Mouse (Mus musculus): ENCODE data around the gene Lrtm2. TPM values are rescaled to one million over a fixed set of nuclear protein-coding genes. Genes with fewer than 3 reads are reported as not detected.

Lrtm2 gene
- polyA plus RNA-seq, 1 experiment from 2014 or later: not detected

GRCm38 (mm10) chr6:119333202-119333601, 2.6 kb upstream of the Lrtm2 start:
- Histone ChIP-seq H3K36me3 (no peaks in the 10 kb centered on the region), H3K4me2 (no peak overlapping the region), H3K9me3 (no peaks in the 10 kb centered on the region), H3K4me1 (replicated peaks) (peaks cover 13% of the 10 kb centered on the region), H3K9ac (replicated peaks) (no peak overlapping the region), H3K27me3 (peaks cover 61% of the 10 kb centered on the region), H3K4me3 (replicated peaks) (no peak overlapping the region), H3K27ac (no peak overlapping the region)
- 2% methylated on average over 3 of the region's 3 CpGs for WGBS
- no peak for ATAC-seq (ENCODE audit: insufficient number of reproducible peaks, insufficient read depth, low FRiP score, low TSS enrichment, low read depth)

- Histone ChIP-seq H3K4me2 (no peak overlapping the region), H3K27me3 (peaks cover 72% of the 10 kb centered on the region), H3K9me3 (no peaks in the 10 kb centered on the region), H3K9ac (replicated peaks) (no peak overlapping the region), H3K27ac (no peak overlapping the region), H3K4me1 (replicated peaks) (peaks cover 13% of the 10 kb centered on the region), H3K4me3 (replicated peaks) (no peak overlapping the region), H3K36me3 (no peaks in the 10 kb centered on the region)
- WGBS: 0% methylated on average over 1 of the region's 1 CpGs
- ATAC-seq (ENCODE audit: insufficient number of reproducible peaks, insufficient read depth, low FRiP score, low TSS enrichment, low read depth): peak; percentile 48; the same call in 1 of the 2 replicates
Observed at GRCm38 (mm10) chr6:119332111-119332510, 1.5 kb upstream of the Lrtm2 start.

- no peak for ATAC-seq (ENCODE audit: insufficient number of reproducible peaks, insufficient read depth, low FRiP score, low TSS enrichment, low read depth)
- peaks cover 13% of the 10 kb centered on the region for H3K4me1 ChIP-seq (replicated peaks)
- no peak overlapping the region for H3K27ac ChIP-seq
- no peaks in the 10 kb centered on the region for H3K9me3 ChIP-seq
- 17% methylated on average over 6 of the region's 6 CpGs for WGBS
- H3K4me3 ChIP-seq (replicated peaks): peak overlapping the region; percentile 35
- H3K4me2 ChIP-seq: peak overlapping the region; percentile 56
- H3K27me3 ChIP-seq: peaks cover 90% of the 10 kb centered on the region
- H3K9ac ChIP-seq (replicated peaks): no peak overlapping the region
- no peaks in the 10 kb centered on the region for H3K36me3 ChIP-seq
Observed at GRCm38 (mm10) chr6:119329936-119330335, 630 bp downstream of the Lrtm2 start.

GRCm38 (mm10) chr6:119329215-119329714, 1.3 kb downstream of the Lrtm2 start:
- no peak overlapping the region for H3K27ac ChIP-seq
- no peak overlapping the region for H3K4me2 ChIP-seq
- peaks cover 13% of the 10 kb centered on the region for H3K4me1 ChIP-seq (replicated peaks)
- no peak overlapping the region for H3K9ac ChIP-seq (replicated peaks)
- H3K27me3 ChIP-seq: peaks cover 91% of the 10 kb centered on the region
- no peaks in the 10 kb centered on the region for H3K36me3 ChIP-seq
- WGBS: 6% methylated on average over 8 of the region's 8 CpGs
- ATAC-seq (ENCODE audit: insufficient number of reproducible peaks, insufficient read depth, low FRiP score, low TSS enrichment, low read depth): no peak
- no peak overlapping the region for H3K4me3 ChIP-seq (replicated peaks)
- no peaks in the 10 kb centered on the region for H3K9me3 ChIP-seq

- H3K27me3 ChIP-seq: peaks cover 90% of the 10 kb centered on the region
- H3K36me3 ChIP-seq: no peaks in the 10 kb centered on the region
- no peak overlapping the region for H3K9ac ChIP-seq (replicated peaks)
- WGBS: 7% methylated on average over 11 of the region's 11 CpGs
- ATAC-seq (ENCODE audit: insufficient number of reproducible peaks, insufficient read depth, low FRiP score, low TSS enrichment, low read depth): no peak
- no peaks in the 10 kb centered on the region for H3K9me3 ChIP-seq
- H3K27ac ChIP-seq: no peak overlapping the region
- H3K4me3 ChIP-seq (replicated peaks): no peak overlapping the region
- H3K4me2 ChIP-seq: no peak overlapping the region
- peaks cover 13% of the 10 kb centered on the region for H3K4me1 ChIP-seq (replicated peaks)
Observed at GRCm38 (mm10) chr6:119328521-119329115, 1.9 kb downstream of the Lrtm2 start.

GRCm38 (mm10) chr6:119326541-119326940, 4.0 kb downstream of the Lrtm2 start:
- H3K4me2 ChIP-seq: no peak overlapping the region
- no peak overlapping the region for H3K27ac ChIP-seq
- H3K9ac ChIP-seq (replicated peaks): no peak overlapping the region
- H3K4me1 ChIP-seq (replicated peaks): peaks cover 13% of the 10 kb centered on the region
- no peak overlapping the region for H3K4me3 ChIP-seq (replicated peaks)
- WGBS: 13% methylated on average over 7 of the region's 7 CpGs
- H3K9me3 ChIP-seq: no peaks in the 10 kb centered on the region
- no peak for ATAC-seq (ENCODE audit: insufficient number of reproducible peaks, insufficient read depth, low FRiP score, low TSS enrichment, low read depth)
- H3K27me3 ChIP-seq: peaks cover 92% of the 10 kb centered on the region
- no peaks in the 10 kb centered on the region for H3K36me3 ChIP-seq

GRCm38 (mm10) chr6:119325978-119326377, 4.6 kb downstream of the Lrtm2 start:
- Histone ChIP-seq H3K4me1 (replicated peaks) (peaks cover 13% of the 10 kb centered on the region), H3K27ac (no peak overlapping the region), H3K27me3 (peaks cover 86% of the 10 kb centered on the region), H3K36me3 (no peaks in the 10 kb centered on the region), H3K9ac (replicated peaks) (no peak overlapping the region), H3K4me3 (replicated peaks) (no peak overlapping the region), H3K4me2 (no peak overlapping the region), H3K9me3 (no peaks in the 10 kb centered on the region)
- WGBS: 75% methylated on average over 6 of the region's 6 CpGs
- no peak for ATAC-seq (ENCODE audit: insufficient number of reproducible peaks, insufficient read depth, low FRiP score, low TSS enrichment, low read depth)

GRCm38 (mm10) chr6:119324776-119325175, 5.8 kb downstream of the Lrtm2 start:
- H3K9ac ChIP-seq (replicated peaks): no peak overlapping the region
- no peak overlapping the region for H3K4me2 ChIP-seq
- H3K4me1 ChIP-seq (replicated peaks): peaks cover 9% of the 10 kb centered on the region
- H3K27me3 ChIP-seq: peaks cover 74% of the 10 kb centered on the region
- no peaks in the 10 kb centered on the region for H3K9me3 ChIP-seq
- 57% methylated on average over 10 of the region's 10 CpGs for WGBS
- no peaks in the 10 kb centered on the region for H3K36me3 ChIP-seq
- no peak overlapping the region for H3K27ac ChIP-seq
- H3K4me3 ChIP-seq (replicated peaks): no peak overlapping the region
- no peak for ATAC-seq (ENCODE audit: insufficient number of reproducible peaks, insufficient read depth, low FRiP score, low TSS enrichment, low read depth)

GRCm38 (mm10) chr6:119321752-119322151, 8.8 kb downstream of the Lrtm2 start:
- Histone ChIP-seq H3K27ac (no peak overlapping the region), H3K9me3 (0 out of 2 replicates have a peak, but pooled peaks cover 3% of the 10 kb centered on the region), H3K4me1 (replicated peaks) (0 out of 2 replicates have a peak, but pooled peaks cover 3% of the 10 kb centered on the region), H3K4me2 (no peak overlapping the region), H3K9ac (replicated peaks) (no peak overlapping the region), H3K27me3 (peaks cover 45% of the 10 kb centered on the region), H3K4me3 (replicated peaks) (no peak overlapping the region), H3K36me3 (no peaks in the 10 kb centered on the region)
- ATAC-seq (ENCODE audit: insufficient number of reproducible peaks, insufficient read depth, low FRiP score, low TSS enrichment, low read depth): no peak
- 84% methylated on average over 7 of the region's 7 CpGs for WGBS

GRCm38 (mm10) chr6:119320481-119320880, 10.1 kb downstream of the Lrtm2 start:
- no peaks in the 10 kb centered on the region for H3K36me3 ChIP-seq
- no peak overlapping the region for H3K27ac ChIP-seq
- peaks cover 36% of the 10 kb centered on the region for H3K27me3 ChIP-seq
- H3K4me1 ChIP-seq (replicated peaks): 0 out of 2 replicates have a peak, but pooled peaks cover 3% of the 10 kb centered on the region
- ATAC-seq (ENCODE audit: insufficient number of reproducible peaks, insufficient read depth, low FRiP score, low TSS enrichment, low read depth): no peak
- H3K9me3 ChIP-seq: 0 out of 2 replicates have a peak, but pooled peaks cover 3% of the 10 kb centered on the region
- whole genome bisulfite sequencing: 24% methylated on average over 16 of the region's 16 CpGs
- H3K9ac ChIP-seq (replicated peaks): no peak overlapping the region
- H3K4me2 ChIP-seq: no peak overlapping the region
- no peak overlapping the region for H3K4me3 ChIP-seq (replicated peaks)

- Histone ChIP-seq H3K36me3 (no peaks in the 10 kb centered on the region), H3K9me3 (0 out of 2 replicates have a peak, but pooled peaks cover 3% of the 10 kb centered on the region), H3K4me1 (replicated peaks) (peaks cover 8% of the 10 kb centered on the region; the same call in 1 of the 2 replicates), H3K9ac (replicated peaks) (no peak overlapping the region), H3K27me3 (peaks cover 32% of the 10 kb centered on the region), H3K4me3 (replicated peaks) (no peak overlapping the region), H3K27ac (no peak overlapping the region), H3K4me2 (no peak overlapping the region)
- WGBS: 91% methylated on average over 2 of the region's 2 CpGs
- no peak for ATAC-seq (ENCODE audit: insufficient number of reproducible peaks, insufficient read depth, low FRiP score, low TSS enrichment, low read depth)
Observed at GRCm38 (mm10) chr6:119319358-119319757, 11.2 kb downstream of the Lrtm2 start.

GRCm38 (mm10) chr6:119318732-119319131, 11.8 kb downstream of the Lrtm2 start:
- no peak for ATAC-seq (ENCODE audit: insufficient number of reproducible peaks, insufficient read depth, low FRiP score, low TSS enrichment, low read depth)
- Histone ChIP-seq H3K27ac (no peak overlapping the region), H3K4me3 (replicated peaks) (no peak overlapping the region)

More at GRCm38 (mm10) chr6:119318732-119319131, 11.8 kb downstream of the Lrtm2 start:
- WGBS: 82% methylated on average over 9 of the region's 9 CpGs
- Histone ChIP-seq H3K27me3 (peaks cover 26% of the 10 kb centered on the region), H3K9ac (replicated peaks) (no peak overlapping the region), H3K9me3 (0 out of 2 replicates have a peak, but pooled peaks cover 3% of the 10 kb centered on the region), H3K36me3 (no peaks in the 10 kb centered on the region), H3K4me2 (no peak overlapping the region), H3K4me1 (replicated peaks) (peaks cover 9% of the 10 kb centered on the region)
